Mouse (Mus musculus): Measurements from ENCODE around the gene Prickle2.
A peak's percentile ranks its signal among the peaks of the same experiment; 100 is the strongest.

The Prickle2 gene

DNA sequence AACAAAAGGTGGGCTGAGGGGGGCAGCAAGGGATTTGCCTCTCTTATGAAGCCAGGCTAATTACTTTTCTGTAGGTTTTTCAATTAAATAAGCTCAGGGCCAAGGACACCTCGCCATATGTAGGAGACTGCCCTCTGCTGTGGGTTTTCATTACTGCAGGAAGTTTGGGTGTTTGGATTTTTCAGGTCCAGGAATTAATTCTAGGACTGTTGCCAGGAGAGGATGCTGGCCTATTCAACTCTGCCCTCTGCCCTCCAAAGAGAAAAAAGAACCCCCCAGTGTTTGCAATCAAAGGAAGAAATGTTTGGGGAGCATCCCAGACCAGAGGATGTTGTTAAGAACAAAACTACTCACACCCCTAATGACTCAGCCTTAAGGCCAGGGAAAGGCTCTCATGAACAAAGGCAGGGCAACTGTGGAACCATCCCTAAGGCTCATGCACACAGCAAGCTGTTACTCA is 40.4 kb downstream of the Prickle2 start:
- DNase-seq (ENCODE audit: low read depth): peak; percentile 12

- DNase-seq (ENCODE audit: low read depth): no peak
Measured at GRCm38 (mm10) chr6:92663885-92664284, 42.1 kb downstream of the Prickle2 start.

- DNase-seq (ENCODE audit: low read depth): no peak
Measured at GRCm38 (mm10) chr6:92663433-92663832, 42.5 kb downstream of the Prickle2 start.

DNA sequence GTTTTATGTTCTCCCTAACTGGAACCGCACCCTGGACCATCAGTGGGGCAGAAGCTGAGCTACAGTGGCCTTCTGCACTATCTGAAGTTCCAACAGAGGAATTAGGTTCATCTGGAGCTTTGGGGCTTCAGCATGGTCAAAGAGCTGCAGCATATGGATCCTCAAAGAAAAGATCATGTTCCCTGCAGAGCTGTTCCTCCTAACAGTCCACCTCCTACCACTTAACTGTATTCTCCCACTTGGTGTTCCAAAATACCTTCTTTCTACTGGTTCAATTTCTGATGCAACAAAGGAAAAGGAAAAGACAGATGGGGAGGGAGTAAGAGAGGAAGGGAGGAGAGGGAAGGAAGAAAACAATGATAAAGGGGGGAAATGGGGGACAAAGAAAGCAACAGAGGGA is 56.9 kb downstream of the Prickle2 start:
- no peak for DNase-seq (ENCODE audit: low read depth)

- DNase-seq (ENCODE audit: low read depth): no peak
Measured at GRCm38 (mm10) chr6:92648571-92648970, 57.4 kb downstream of the Prickle2 start.

- no peak for DNase-seq (ENCODE audit: low read depth)
Measured at GRCm38 (mm10) chr6:92642929-92643328, 63.0 kb downstream of the Prickle2 start.

GRCm38 (mm10) chr6:92641956-92642355 is 64.0 kb downstream of the Prickle2 start:
- no peak for DNase-seq (ENCODE audit: low read depth)

GRCm38 (mm10) chr6:92640896-92641295 is 65.1 kb downstream of the Prickle2 start:
- DNase-seq (ENCODE audit: low read depth): no peak

- DNase-seq (ENCODE audit: low read depth): no peak
Measured at GRCm38 (mm10) chr6:92636431-92636830, 69.5 kb downstream of the Prickle2 start.

- DNase-seq (ENCODE audit: low read depth): no peak
Measured at GRCm38 (mm10) chr6:92634876-92635468, 71.0 kb downstream of the Prickle2 start.

- no peak for DNase-seq (ENCODE audit: low read depth)
Measured at GRCm38 (mm10) chr6:92630991-92631390, 75.0 kb downstream of the Prickle2 start.

DNA sequence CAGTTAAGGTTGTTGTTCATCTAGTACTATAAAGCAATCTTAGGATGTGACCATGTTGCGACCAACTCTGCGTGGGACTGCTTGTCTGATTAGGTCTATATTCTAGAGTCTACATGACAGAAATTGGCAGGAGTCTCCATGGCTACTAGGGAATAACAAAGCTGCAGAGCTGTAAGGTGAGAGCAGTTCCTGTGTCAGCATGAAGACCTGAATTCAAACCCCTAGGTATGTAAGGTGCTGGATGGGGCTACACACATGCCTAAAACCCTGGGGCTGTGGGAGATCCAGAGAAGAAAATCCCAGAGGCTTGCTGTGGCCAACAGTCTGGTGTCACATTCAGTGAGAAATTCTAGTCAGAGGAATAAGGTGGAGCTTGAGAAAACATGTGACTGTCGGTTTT is 78.2 kb downstream of the Prickle2 start:
- no peak for DNase-seq (ENCODE audit: low read depth)

DNA sequence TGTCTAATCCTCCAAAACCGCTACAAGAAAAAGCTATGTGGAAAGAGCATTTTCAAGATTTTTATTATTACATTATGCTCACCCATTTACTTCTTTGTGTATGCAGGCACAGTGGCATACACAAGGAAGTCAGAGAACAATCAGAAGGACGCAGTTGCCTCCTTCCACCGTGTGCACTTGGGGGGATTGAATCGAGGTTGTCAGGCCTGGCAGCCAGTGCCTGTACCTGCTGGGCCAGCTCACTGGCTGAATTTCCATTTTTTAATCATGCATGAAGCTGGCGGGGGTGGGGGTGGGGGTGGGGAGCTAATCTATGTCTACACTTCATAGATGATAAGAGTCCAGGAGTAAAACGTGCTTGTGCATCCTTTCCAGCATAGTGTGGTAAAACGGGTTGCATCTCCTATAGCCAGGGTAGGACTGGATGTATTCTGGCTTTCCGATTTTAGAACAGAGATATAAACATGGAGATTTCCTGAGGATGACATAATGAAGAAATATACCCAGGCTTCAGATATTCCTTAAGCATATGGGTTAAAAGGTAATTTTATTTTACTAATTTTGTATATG is 78.8 kb downstream of the Prickle2 start:
- no peak for DNase-seq (ENCODE audit: low read depth)

DNA sequence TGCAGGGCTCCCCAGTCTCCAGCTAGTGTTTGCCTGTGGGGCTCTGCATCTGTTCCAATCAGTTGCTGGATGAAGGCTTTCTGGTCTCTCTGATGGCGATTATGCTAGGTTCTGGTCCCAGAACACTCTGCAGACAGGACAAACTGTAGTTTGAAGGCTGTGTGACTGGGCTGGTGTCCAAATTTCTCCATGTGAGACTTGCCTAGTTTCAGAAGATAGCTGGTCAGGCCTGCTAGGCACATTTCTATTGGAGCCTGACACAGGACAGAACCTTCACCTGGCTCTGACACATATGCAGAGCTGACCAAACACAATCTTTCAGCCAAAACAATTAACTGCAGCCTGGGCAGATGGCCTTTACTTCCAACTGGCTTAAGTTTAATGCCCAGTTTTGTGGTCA is 80.0 kb downstream of the Prickle2 start:
- DNase-seq (ENCODE audit: low read depth): no peak

- no peak for DNase-seq (ENCODE audit: low read depth)
Measured at GRCm38 (mm10) chr6:92624306-92624705, 81.6 kb downstream of the Prickle2 start.

DNA sequence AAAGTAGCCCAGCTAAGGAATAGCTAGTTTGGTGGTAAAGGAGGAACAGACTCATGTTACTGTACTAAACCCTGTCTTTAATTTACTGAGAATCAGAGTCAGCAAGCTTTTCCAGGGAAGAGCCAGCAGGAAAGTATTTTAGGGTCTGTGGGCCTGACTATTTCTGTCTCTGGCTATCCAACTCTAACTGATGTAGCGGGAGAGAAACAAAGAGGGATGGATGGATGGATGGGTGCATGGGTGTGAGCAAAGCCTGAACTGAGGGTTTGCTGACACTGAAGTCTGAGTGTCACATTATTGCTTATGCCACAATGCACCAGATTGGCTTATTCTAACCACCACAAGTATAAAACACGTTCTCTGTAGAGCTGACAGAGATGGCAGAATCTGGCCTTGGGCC is 88.8 kb downstream of the Prickle2 start:
- no peak for DNase-seq (ENCODE audit: low read depth)

DNA sequence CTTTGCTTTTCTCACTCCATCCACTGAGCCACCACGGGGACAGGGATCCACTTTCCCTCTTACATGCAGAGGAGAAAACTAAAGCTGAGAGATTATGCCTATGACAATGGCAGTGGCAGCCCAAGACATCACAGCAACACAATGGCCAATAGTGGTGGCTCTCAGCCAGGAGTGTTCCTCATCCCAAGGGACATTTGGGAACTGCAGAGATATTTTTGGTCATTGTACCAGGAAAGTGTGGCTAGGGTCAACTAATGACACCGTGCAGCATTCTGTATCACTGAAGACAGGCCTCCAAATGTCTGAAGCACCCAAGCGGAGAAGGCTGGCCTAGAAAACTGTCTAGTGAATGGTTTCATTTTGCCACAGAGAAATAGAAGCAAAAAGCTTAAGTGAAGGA is 91.2 kb downstream of the Prickle2 start:
- no peak for DNase-seq (ENCODE audit: low read depth)

DNA sequence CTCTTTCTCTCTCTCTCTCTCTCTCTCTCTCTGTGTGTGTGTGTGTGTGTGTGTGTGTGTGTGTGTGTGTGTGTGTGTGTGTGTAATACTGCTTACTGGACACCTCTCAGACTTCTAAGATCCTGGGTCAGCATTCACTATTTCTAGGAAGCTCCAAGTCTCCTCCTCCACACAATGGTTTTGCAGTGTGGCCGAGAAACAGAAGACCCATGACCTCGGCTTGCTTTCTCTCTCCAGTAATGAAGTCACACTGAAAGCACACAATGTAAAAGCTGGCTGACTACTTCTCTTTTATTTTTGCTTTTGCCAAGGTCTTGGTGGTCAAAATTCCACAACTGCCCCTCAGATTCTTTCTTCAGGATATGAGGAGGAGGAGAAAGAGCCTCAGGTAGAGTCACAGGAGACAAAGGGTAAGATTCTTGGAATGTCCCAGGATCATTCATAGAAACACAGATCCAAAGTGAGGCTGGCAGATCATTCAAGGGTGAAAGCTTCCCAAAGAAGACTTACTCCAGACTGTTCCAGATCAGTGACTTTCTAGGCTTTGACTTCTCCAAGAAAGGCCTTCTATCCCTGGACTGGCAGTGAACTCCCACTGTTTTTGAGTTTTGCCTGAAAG is 93.7 kb downstream of the Prickle2 start:
- no peak for DNase-seq (ENCODE audit: low read depth)

GRCm38 (mm10) chr6:92609682-92610235 is 96.2 kb downstream of the Prickle2 start:
- no peak for DNase-seq (ENCODE audit: low read depth)

DNA sequence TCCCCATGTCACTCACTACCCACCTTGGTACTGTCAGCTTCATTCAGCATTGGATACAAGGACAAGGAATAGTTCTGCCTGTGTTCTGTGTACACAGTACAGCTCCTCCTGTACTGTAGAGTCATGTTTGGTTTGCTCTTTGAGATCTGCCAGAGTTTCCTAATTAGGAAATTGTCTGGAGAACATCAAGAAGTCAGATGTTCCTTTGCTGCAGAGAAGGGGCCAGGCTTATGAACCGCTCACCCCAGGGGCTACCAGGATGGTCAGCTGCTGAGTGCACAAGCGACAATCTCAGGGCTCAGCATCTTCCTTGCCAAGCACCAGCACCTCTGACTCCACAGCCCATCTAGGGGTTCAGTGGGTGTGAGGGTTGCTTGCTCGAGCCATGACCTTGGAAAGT is 96.9 kb downstream of the Prickle2 start:
- DNase-seq (ENCODE audit: low read depth): no peak

DNA sequence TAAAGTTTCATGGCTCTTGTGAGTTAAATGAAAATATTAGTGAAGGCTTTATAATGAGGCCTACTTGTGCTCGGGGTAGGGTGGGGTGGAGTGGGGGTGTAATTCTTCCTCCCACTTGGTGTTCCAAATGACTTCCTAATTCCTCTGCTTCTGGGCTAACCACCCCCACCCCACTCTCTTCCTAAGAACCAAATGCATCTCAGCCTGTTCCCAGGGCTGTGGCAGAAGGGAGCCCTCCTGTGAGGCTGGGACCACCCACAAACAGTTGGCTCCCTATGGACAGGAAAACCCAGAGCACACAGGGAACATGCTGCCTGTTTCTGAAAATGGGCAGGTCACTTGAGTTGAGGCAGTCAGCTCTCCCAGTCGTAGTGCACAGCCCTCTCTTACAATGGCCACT is 100.8 kb downstream of the Prickle2 start:
- no peak for DNase-seq (ENCODE audit: low read depth)

DNA sequence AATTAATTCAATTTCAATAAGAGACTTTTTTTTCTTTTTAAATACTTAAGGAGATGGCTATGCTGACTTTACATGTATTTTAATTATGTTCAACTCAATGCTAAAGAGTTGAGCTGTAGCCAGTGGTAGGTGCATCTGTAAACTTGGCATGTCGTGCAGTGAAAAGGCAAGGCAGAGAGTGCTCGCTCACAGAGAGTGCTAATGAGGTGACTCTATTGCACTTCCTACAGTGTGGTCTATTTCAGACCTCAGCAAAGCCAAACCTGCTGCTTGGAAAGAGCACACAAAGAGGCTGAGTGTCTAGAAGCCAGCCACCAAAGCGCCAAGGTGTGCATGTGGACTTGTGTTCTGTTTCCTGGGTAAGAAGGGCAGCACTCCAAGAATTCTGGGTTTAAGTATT is 109.6 kb downstream of the Prickle2 start:
- DNase-seq (ENCODE audit: low read depth): no peak

GRCm38 (mm10) chr6:92589381-92590065 is 116.4 kb downstream of the Prickle2 start:
- no peak for DNase-seq (ENCODE audit: low read depth)
